Mouse (Mus musculus): ENCODE data around the gene Ubxn6.

Ubxn6 gene

GRCm38 (mm10) chr17:56055945-56056678 is 18.7 kb downstream of the Ubxn6 start:
- no peak for DNase-seq (ENCODE audit: low read depth, low spot score)

GRCm38 (mm10) chr17:56054938-56055337 is 19.9 kb downstream of the Ubxn6 start:
- DNase-seq (ENCODE audit: low read depth, low spot score) = no peak

DNA sequence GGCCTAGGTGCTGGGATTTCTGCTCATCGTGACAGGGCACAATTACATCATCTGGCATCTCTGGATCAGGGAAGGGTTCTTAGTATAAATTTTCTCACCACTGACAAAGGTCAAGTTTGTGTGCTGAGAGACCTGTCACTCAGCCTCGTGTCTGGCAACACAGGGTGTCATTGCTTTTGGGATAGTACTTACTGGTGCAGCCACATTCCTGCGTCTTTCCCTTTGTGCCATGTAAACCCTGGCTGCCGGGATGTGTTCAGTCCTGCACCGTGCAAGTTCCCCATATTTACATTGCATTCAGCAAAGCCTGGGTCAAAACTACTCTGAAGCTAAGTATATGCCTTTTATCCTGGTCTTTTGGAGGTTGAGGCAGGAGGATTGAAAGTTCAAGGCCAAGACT is 23.5 kb downstream of the Ubxn6 start:
- no peak for DNase-seq (ENCODE audit: low read depth, low spot score)

DNA sequence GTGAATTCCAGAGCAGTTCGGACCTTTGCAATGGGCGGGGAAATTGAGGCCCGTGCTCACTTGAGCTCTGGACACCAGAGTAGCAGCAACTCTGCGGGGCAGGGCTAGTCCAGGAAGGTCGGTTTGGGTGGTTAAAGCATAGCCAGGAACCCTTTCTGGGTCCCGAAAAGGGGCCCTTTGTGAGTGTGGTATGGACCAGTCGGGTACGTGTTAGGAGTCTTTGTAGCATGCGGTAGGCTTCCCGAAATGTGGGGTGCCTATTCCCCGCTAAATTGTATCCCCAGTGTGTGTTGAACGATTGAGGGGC is 34.0 kb downstream of the Ubxn6 start:
- DNase-seq (ENCODE audit: low read depth, low spot score) = no peak

DNA sequence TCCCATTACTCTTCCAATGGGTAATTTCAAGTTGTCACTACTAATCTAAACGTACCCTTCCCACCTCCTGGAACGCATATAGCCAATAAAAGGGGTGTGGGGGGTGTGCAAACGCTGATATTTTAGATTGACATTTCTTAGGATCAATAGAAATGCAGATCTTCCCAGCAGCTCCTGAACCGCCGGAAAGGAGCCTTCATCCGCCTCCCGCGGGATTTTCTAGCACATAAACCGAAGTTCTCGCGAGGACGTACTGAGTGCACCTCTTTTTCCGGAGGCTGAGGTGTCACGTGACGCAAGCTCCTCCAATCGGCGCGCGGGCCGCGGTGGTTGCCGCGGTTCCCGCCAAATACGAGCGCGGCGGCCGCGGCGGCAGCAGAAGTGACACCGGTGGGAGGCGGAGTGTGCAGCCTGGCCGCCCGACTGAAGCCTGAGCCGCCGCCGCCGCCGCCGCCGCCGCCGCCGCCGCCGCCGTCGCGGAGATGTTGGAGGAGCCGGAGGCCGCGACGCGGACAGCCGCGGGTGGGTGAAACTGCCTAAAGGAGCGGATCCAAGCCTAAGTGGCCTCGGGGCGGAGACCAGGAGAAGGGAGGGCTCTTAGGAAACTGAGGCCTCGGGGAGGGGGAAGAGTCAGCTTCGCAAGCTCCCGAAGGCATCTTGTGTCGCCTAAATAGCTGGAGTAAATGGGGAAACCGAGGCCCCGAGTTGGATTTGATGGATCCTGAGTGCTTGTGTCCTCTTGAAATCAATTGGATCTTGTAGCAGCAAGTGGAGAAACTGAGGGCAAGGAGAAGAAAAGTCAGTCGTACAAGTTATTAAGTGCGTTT is 34.6 kb downstream of the Ubxn6 start, which contains the start of gene Chaf1a:
Gene Chaf1a (plus strand): TSS at position 410 of the 827 bp plus-strand sequence.
- DNase-seq (ENCODE audit: low read depth, low spot score) = peak; percentile 97

GRCm38 (mm10) chr17:56039345-56039744 is 35.5 kb downstream of the Ubxn6 start:
- DNase-seq (ENCODE audit: low read depth, low spot score) = no peak

DNA sequence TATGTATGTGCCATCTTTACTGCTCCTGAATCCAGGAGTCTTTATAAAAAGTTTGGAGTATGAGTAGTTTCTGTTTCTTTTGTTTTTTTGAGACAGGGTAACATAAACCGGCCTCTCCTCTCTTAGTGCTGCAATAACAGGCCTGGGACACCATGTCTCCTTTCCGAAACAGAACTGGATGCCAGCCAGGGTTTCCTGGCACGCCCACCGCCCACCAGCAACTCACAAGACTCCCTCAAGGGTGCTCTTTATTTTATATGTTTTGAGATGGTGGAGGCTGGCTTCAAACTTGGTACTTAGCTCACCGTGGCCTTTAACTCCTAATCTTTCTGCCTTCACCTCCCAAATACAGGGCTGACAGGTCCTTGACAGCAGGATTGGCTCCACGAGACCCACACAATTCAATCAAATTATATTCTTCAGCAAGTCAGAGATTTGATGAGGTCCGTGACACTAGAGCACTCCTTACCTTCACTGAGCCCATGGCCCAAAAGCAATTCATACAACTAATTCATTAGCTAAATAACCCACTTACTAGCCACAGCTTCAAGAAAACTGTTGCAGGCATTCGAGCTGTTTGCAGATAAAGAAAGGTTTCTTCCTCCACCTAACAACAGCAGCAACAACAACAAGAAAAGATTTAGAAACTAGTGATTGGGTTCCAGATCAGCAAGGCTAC is 36.1 kb downstream of the Ubxn6 start:
- no peak for DNase-seq (ENCODE audit: low read depth, low spot score)

DNA sequence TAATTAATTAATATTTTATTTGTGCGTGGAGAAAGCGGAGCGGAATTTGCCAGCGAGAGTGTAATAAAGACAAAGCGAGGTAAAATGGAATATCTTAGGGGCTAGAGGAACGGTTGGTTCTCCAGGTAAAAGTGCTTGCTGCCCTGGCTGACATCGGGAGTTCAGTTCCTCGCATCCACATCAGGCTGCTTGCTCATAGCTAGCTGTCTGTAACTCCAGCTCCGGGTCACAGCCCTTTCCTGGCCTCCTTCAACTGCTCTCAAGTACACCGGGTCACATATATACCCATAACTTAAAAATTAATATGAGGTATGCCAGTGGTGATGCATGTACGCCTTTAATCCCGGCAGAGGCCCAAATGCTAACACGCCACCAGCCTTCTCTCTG is 37.9 kb downstream of the Ubxn6 start:
- DNase-seq (ENCODE audit: low read depth, low spot score) = no peak

DNA sequence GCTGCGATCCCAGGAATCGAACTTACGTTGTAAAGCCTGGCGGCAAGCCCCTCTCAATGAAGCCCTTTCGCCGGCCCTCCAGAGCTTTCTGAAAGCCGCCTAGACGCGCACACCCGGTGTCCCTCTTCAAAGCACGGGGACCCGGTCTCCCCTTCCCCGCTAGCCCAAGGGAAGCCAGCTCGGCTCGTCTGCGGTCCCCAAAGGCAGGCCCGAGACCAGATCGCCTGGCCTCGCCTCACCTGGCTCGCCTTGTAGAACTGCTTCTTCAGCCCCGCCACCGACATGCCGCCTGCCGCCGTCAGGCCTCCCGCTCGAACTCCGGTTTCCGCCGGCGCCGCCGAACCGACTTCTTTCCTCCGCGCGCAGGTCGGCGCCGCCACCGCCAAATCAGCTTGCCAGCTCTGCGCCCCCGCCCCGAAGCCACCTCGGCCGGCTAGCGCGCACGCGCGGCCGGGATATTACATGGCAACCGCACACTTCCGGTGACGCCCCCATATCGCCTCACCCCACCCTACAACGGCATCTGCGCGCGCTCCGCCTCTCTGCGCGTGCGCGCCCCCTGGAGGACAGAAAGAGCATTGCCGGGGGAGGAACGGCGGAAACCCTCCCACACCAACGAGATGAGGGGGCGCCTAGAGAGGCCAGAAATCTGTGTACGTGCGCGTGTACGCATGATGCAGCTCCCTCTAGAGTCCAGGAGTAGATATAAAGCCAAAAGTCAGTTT is 38.5 kb downstream of the Ubxn6 start, which contains the start of gene Sh3gl1:
Gene Sh3gl1 (minus strand): TSS at position 460 of the 725 bp plus-strand sequence.
- peak; percentile 100 for DNase-seq (ENCODE audit: low read depth, low spot score)

DNA sequence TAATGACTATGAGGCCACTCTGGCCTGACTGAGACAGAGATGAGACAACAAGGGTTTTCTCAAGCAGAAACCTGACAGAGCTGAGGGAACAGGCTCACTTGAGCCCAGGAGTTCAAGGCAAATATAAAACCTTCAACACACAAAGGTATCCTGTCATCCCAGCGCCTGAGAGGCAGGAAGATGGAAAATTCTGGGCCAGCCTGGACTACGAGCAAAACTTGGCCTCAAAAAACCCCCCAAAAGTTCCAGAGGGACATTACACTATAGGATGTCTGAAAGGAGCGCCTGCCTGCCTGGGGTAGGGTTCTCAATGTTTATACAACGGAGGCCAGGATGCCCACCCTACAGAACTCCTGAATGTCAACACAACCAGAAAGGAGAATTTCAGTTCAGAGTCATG is 39.6 kb downstream of the Ubxn6 start:
- no peak for DNase-seq (ENCODE audit: low read depth, low spot score)

DNA sequence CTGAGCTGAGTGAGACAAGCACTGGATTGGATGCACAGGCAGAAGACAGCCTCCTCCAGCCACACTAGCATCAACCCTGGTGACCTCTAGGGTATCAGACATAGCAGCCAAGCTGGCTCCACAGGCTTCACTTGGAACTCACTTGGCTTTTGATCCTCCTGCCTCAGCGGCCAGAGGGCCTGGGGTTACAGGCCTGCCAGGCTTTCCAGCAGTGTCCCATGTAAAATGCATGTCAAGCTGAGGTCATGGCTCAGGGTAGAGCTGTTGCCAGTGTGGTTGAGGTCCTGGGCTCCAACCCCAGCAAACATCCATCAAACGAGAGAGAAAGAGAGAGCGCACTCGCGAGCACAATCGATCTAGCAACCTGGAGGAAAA is 40.1 kb downstream of the Ubxn6 start:
- DNase-seq (ENCODE audit: low read depth, low spot score) = no peak

DNA sequence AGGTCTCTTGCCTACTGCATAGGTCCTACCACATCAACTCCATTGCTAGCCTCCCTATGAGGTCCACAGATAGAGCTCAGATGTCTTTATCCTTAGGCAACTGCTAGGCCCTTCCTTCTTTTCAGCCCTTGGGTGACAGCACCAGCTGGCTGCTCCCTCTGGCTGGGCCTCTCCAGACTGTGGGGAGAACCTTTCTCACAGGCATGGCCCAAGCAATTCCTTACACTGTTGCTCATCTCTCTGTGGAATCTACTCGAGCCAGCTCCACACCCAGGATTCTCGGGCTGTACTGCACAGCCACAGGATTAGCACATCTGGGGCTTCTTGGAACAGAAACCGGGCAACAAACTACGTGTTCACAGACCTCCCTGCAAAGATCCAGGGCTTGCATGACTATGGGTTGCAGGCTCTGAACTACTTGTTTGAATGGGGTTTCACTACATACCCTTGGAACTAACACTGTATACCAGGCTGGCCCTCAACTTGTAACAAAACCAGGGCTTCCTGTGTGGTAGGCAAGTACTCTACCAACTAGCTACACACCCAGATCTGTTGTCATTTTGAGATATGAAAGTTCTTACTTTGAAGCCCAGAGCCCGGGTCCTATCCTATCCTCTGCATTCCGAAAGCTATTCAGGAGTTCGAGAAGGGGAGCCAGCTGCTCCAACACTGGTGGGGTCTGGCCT is 40.6 kb downstream of the Ubxn6 start:
- peak; percentile 49 for DNase-seq (ENCODE audit: low read depth, low spot score)

DNA sequence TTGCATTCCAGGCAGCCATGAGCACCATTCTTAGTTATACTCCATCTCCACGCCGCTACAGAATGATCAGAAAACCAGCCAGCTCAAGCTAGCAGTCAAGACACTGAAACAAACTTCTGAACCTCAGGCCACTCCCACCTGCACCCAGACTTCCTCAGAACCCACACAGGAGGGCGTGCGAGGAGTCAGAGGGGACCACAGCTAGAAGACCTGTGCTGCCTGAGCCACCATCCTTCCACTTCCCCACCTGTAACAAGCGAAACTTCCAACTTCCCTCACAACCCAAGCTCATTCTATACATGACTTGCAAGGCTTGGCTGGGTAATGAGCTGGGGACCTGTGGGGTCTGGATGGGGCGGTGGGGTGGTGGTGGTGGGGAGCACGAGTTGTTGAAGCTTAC is 42.0 kb downstream of the Ubxn6 start:
- DNase-seq (ENCODE audit: low read depth, low spot score) = peak; percentile 57

- DNase-seq (ENCODE audit: low read depth, low spot score) = no peak
Observed at GRCm38 (mm10) chr17:56032127-56032733, 42.6 kb downstream of the Ubxn6 start.

DNA sequence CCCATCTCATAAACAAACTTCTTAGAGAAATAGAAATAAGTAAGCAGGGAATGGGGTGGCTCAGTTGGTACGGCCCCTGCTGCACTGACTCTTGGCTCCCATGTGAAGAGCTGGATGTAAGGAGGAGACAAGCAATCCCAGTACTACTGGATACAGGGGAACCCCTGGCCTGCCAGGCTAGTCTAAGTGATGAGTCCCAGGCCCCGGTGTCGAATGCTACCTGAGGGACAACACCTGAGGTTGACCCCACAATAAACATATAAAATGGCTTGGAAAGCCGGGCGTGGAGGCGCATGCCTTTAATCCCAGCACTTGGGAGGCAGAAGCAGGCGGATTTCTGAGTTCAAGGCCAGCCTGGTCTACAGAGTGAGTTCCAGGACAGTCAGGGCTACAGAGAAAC is 43.4 kb downstream of the Ubxn6 start:
- DNase-seq (ENCODE audit: low read depth, low spot score) = no peak

DNA sequence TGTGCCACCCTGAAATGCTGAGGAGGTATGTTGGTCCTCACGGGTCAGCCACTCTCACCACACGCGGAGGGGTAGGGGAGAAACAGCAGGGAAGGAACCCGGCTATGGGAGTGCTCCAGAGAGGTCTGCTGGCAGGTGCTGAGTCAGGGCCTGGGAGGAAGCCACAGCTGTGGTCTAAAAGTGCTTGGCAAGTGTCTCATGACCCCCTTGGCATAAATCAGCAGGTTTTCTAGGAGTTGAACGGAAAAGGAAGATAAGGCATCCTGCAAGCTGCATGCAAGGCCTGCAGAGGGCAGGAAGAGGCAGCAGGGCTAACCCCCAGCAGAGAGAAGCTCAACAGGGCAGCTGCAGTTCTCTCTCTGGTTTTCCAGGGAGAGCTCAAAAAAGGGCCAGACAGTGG is 43.9 kb downstream of the Ubxn6 start:
- no peak for DNase-seq (ENCODE audit: low read depth, low spot score)

DNA sequence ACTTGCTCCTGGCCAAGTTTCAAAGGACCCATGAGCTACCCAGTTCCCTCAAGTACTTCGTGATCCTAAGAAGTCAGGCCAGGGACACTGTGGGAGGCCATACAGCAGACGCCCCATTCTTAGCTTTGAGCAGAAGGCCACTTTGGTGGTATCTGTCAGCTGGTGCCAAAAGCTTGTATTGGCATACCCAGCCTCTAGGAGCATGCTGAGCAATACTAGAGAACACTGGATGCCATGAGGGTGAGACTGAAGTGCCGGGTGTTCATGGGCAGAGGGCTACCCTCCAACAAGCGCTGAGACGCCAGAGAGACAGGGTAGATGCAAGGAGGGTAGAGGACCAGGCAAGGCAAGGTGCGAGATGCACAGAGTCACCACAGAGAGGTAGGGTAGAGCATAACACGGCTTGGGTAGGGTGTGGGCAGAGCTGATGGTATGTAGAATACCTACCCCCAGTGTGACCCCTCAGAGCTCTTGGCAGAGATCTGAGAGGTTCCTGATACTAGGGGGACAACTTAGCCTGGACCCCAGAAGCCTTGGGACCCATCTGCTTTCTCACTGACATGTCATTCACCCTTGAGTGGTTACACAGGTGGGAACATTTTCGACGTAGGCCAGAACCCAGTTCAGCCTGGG is 44.5 kb downstream of the Ubxn6 start:
- no peak for DNase-seq (ENCODE audit: low read depth, low spot score)

- DNase-seq (ENCODE audit: low read depth, low spot score) = no peak
Observed at GRCm38 (mm10) chr17:56027801-56028441, 46.9 kb downstream of the Ubxn6 start.

GRCm38 (mm10) chr17:56026881-56027280 is 47.9 kb downstream of the Ubxn6 start:
- no peak for DNase-seq (ENCODE audit: low read depth, low spot score)

DNA sequence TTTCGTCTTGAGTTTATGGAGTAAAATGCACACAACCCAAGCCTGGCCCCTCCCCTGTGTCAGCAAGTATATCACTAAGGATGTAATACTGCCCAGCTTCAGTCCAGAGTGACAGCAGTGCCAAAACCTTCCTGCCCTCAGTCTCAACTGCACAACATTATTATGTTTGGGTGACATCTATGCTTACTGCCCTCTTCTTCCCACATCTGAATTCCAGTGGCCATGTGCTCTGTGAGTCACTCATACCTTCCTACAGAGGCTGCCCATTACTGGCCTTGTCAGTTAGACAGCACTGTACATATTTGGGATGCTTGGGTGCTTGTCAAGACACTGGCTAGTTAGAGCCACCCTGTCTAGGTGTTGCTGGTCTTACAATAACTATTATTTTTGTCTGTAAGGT is 48.5 kb downstream of the Ubxn6 start:
- no peak for DNase-seq (ENCODE audit: low read depth, low spot score)
